In the genomic region with DNA sequence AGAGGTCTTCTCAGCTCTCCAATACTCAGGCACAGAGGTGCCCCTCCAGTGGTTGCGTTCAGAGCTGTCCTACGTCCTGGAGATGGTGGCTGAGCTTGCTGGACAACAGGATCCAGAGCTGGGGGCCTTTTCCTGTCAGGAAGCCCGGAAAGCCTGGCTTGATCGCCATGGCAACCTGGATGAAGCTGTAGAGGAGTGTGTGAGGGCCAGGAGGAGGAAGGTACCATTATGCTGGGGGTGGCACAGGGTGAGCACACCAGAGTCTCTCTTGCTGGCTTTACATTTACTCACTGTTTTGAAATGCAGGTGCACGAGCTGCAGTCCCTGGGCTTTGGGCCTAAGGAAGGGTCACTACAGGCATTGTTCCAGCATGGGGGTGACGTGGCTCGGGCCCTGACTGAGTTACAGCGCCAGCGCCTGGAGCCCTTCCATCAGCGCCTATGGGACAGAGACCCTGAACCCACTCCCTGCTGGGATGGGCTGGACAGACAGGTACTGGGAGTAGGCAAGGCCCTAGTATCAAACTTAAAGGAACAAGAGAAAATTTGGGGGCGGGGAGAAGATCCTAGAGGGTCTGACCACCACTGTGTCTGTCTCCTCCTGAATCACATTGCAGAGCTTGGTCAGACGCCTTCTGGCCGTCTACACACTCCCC, we compare ENCODE assay signal across 18 mouse cellular contexts. TPM values are rescaled to one million over a fixed set of nuclear protein-coding genes. Genes with fewer than 3 reads are reported as not detected.
A peak's percentile ranks its signal among the peaks of the same experiment; 100 is the strongest.
DNase-seq lines count a peak whose midpoint lies in the region; ATAC-seq and TF ChIP-seq lines count a peak whose summit lies in the region.
"Had no signal": no experiment of that assay in that cellular context is flagged by ENCODE, and none has a peak within 500 bp of the region (broad histone marks: within the 10 kb centered on the region; RNA-seq: fewer than 3 reads in every experiment).

No protein-coding gene starts in this region.

- intact Hi-C loops in heart, postnatal 36 days (cut with DNase I): no loop called here

- H3K4me2 ChIP-seq in midbrain, postnatal 0 days (ENCODE audit: low read depth, low read length, poor library complexity, severe bottlenecking): no peak overlapping the region
- H3K4me2 ChIP-seq in midbrain, embryonic 15.5 days: no peak overlapping the region
- H3K4me2 ChIP-seq: hindbrain, embryonic 14.5 days; kidney, embryonic 15.5 days; neural tube, embryonic 12.5 days; stomach, embryonic 15.5 days had no signal

- DNase-seq in heart, embryonic 10.5 days (ENCODE audit: low spot score): peak; percentile 74
- no peak for DNase-seq in heart, postnatal 36 days
- peak; percentile 28 to 57 for DNase-seq in kidney, postnatal 25 days
- no peak for DNase-seq in kidney, adult 8-10 months
- DNase-seq in midbrain, postnatal 0 days (ENCODE audit: low spot score): peak; percentile 55
- peak; percentile 28 to 29 for DNase-seq in layer of hippocampus, postnatal 36 days
- DNase-seq: cerebellum, adult 18-20 months; gastrocnemius, postnatal 14 days; lung, adult 18-20 months; spleen, adult 18-20 months; thymus, postnatal 14 days had no signal

- H3K27ac ChIP-seq in heart, embryonic 10.5 days: no peak overlapping the region
- H3K27ac ChIP-seq in midbrain, postnatal 0 days (ENCODE audit: low read depth, low read length): no peak overlapping the region
- H3K27ac ChIP-seq in midbrain, embryonic 15.5 days: no peak overlapping the region
- H3K27ac ChIP-seq: hindbrain, embryonic 14.5 days; kidney, embryonic 15.5 days; macrophage; neural tube, embryonic 12.5 days; stomach, embryonic 15.5 days had no signal

- ATAC-seq in midbrain, postnatal 0 days (ENCODE audit: low FRiP score): no peak
- no peak for ATAC-seq in midbrain, embryonic 15.5 days (replicated peaks)

- no peaks in the 10 kb centered on the region for H3K9me3 ChIP-seq in heart, embryonic 10.5 days
- H3K9me3 ChIP-seq in midbrain, postnatal 0 days (ENCODE audit: low read length): no peaks in the 10 kb centered on the region
- H3K9me3 ChIP-seq in midbrain, embryonic 15.5 days: no peaks in the 10 kb centered on the region
- H3K9me3 ChIP-seq: G1E; kidney, embryonic 15.5 days; neural tube, embryonic 12.5 days; stomach, embryonic 15.5 days had no signal

- 0 out of 2 replicates have a peak overlapping the region, but pooled peaks have one; percentile 1 for H3K4me3 ChIP-seq in heart, embryonic 10.5 days
- no peak overlapping the region for H3K4me3 ChIP-seq in midbrain, postnatal 0 days (ENCODE audit: low read depth, low read length)
- H3K4me3 ChIP-seq in midbrain, embryonic 15.5 days: no peak overlapping the region
- H3K4me3 ChIP-seq: kidney, embryonic 15.5 days; neural tube, embryonic 12.5 days; stomach, embryonic 15.5 days had no signal

- TF ChIP-seq CTCF in midbrain, postnatal 0 days (IDR thresholded peaks at IDR 0.05): no peak

- peaks cover 71% of the 10 kb centered on the region for H3K36me3 ChIP-seq in heart, embryonic 10.5 days
- peaks cover 58% of the 10 kb centered on the region for H3K36me3 ChIP-seq in midbrain, postnatal 0 days (ENCODE audit: insufficient read depth, low read length)
- H3K36me3 ChIP-seq in midbrain, embryonic 15.5 days (replicated peaks): peaks cover 54% of the 10 kb centered on the region

- H3K27me3 ChIP-seq in heart, embryonic 10.5 days (ENCODE audit: insufficient read depth, poor library complexity, severe bottlenecking): no peaks in the 10 kb centered on the region
- H3K27me3 ChIP-seq in midbrain, postnatal 0 days (ENCODE audit: insufficient read depth, low read length): no peaks in the 10 kb centered on the region
- no peaks in the 10 kb centered on the region for H3K27me3 ChIP-seq in midbrain, embryonic 15.5 days (replicated peaks)
- H3K27me3 ChIP-seq: kidney, embryonic 15.5 days; neural tube, embryonic 12.5 days; stomach, embryonic 15.5 days had no signal

- 80% methylated on average over 13 of the region's 13 CpGs for WGBS in heart, embryonic 10.5 days
- 64% methylated on average over 13 of the region's 13 CpGs for WGBS in midbrain, postnatal 0 days
- WGBS in midbrain, embryonic 15.5 days: 72% methylated on average over 13 of the region's 13 CpGs

- peaks cover 24% of the 10 kb centered on the region for H3K4me1 ChIP-seq in heart, embryonic 10.5 days
- H3K4me1 ChIP-seq in midbrain, postnatal 0 days (ENCODE audit: insufficient read depth, low read length): peaks cover 9% of the 10 kb centered on the region; the same call in 1 of the 2 replicates
- H3K4me1 ChIP-seq in midbrain, embryonic 15.5 days: peaks cover 24% of the 10 kb centered on the region

- H3K9ac ChIP-seq in midbrain, postnatal 0 days (replicated peaks; ENCODE audit: low read length, poor library complexity, severe bottlenecking): no peak overlapping the region
- no peak overlapping the region for H3K9ac ChIP-seq in midbrain, embryonic 15.5 days
- H3K9ac ChIP-seq: hindbrain, embryonic 14.5 days; kidney, embryonic 15.5 days; neural tube, embryonic 12.5 days; stomach, embryonic 15.5 days had no signal

RNA-seq across cellular contexts. Expression of a gene that starts 4.7 kb away (rescaled TPM):
- polyA plus RNA-seq in heart, embryonic 10.5 days (2016; fragmentation: Nextera tagmentation; extraction: Ambion mirVana): 14.4 and 21.9 TPM in 2 replicates
- total RNA-seq in heart, postnatal 36 days (2021): 10 to 100 TPM; 29.1 to 35.0 TPM
- 19.8 and 26.7 TPM in 2 replicates for total RNA-seq in midbrain, postnatal 0 days (2014; rRNA removed)
- 20.4 and 23.0 TPM in 2 replicates for polyA plus RNA-seq in midbrain, postnatal 0 days (2015; fragmentation: Nextera tagmentation; extraction: Ambion mirVana)
- 23.0 and 24.2 TPM in 2 replicates for polyA plus RNA-seq in midbrain, embryonic 15.5 days (2015; fragmentation: Nextera tagmentation; extraction: Ambion mirVana)
- total RNA-seq in layer of hippocampus, postnatal 36 days (2021): 10 to 100 TPM; 29.5 to 41.0 TPM

RNA-seq across cellular contexts. Expression of a gene that starts 5.2 kb away (rescaled TPM):
- 188 and 205 TPM in 2 replicates for polyA plus RNA-seq in heart, embryonic 10.5 days (2016; fragmentation: Nextera tagmentation; extraction: Ambion mirVana)
- total RNA-seq in heart, postnatal 36 days (2021): 100 to 1,000 TPM; 103 to 107 TPM
- 62.8 and 69.6 TPM in 2 replicates for total RNA-seq in midbrain, postnatal 0 days (2014; rRNA removed)
- 157 and 184 TPM in 2 replicates for polyA plus RNA-seq in midbrain, postnatal 0 days (2015; fragmentation: Nextera tagmentation; extraction: Ambion mirVana)
- 150 and 184 TPM in 2 replicates for polyA plus RNA-seq in midbrain, embryonic 15.5 days (2015; fragmentation: Nextera tagmentation; extraction: Ambion mirVana)
- 10 to 100 TPM; 43.2 to 44.6 TPM for total RNA-seq in layer of hippocampus, postnatal 36 days (2021)

RNA-seq across cellular contexts. Expression of a gene that starts 7.2 kb away (rescaled TPM):
- 5.9 and 7.4 TPM in 2 replicates for polyA plus RNA-seq in heart, embryonic 10.5 days (2016; fragmentation: Nextera tagmentation; extraction: Ambion mirVana)
- total RNA-seq in heart, postnatal 36 days (2021): 10 to 100 TPM; 10.6 to 17.7 TPM
- 17.1 and 18.2 TPM in 2 replicates for total RNA-seq in midbrain, postnatal 0 days (2014; rRNA removed)
- polyA plus RNA-seq in midbrain, postnatal 0 days (2015; fragmentation: Nextera tagmentation; extraction: Ambion mirVana): 7.4 and 8.3 TPM in 2 replicates
- polyA plus RNA-seq in midbrain, embryonic 15.5 days (2015; fragmentation: Nextera tagmentation; extraction: Ambion mirVana): 10.0 and 13.5 TPM in 2 replicates
- 10 to 100 TPM; 13.9 to 16.2 TPM for total RNA-seq in layer of hippocampus, postnatal 36 days (2021)

RNA-seq across cellular contexts. Expression of a gene that starts 11.1 kb away (rescaled TPM):
- polyA plus RNA-seq in heart, embryonic 10.5 days (2016; fragmentation: Nextera tagmentation; extraction: Ambion mirVana): 17.1 and 22.1 TPM in 2 replicates
- total RNA-seq in heart, postnatal 36 days (2021): 10 to 100 TPM; 59.7 to 63.2 TPM
- 36.3 and 38.9 TPM in 2 replicates for total RNA-seq in midbrain, postnatal 0 days (2014; rRNA removed)
- 74.3 and 78.8 TPM in 2 replicates for polyA plus RNA-seq in midbrain, postnatal 0 days (2015; fragmentation: Nextera tagmentation; extraction: Ambion mirVana)
- 29.3 and 32.9 TPM in 2 replicates for polyA plus RNA-seq in midbrain, embryonic 15.5 days (2015; fragmentation: Nextera tagmentation; extraction: Ambion mirVana)
- total RNA-seq in layer of hippocampus, postnatal 36 days (2021): 10 to 100 TPM; 46.1 to 50.7 TPM

RNA-seq across cellular contexts. Expression of a gene that starts 18.2 kb away (rescaled TPM):
- 173 and 196 TPM in 2 replicates for polyA plus RNA-seq in heart, embryonic 10.5 days (2016; fragmentation: Nextera tagmentation; extraction: Ambion mirVana)
- total RNA-seq in heart, postnatal 36 days (2021): 100 to 1,000 TPM; 250 to 298 TPM
- total RNA-seq in midbrain, postnatal 0 days (2014; rRNA removed): 119 and 147 TPM in 2 replicates
- 268 and 288 TPM in 2 replicates for polyA plus RNA-seq in midbrain, postnatal 0 days (2015; fragmentation: Nextera tagmentation; extraction: Ambion mirVana)
- 215 and 217 TPM in 2 replicates for polyA plus RNA-seq in midbrain, embryonic 15.5 days (2015; fragmentation: Nextera tagmentation; extraction: Ambion mirVana)
- total RNA-seq in layer of hippocampus, postnatal 36 days (2021): 10 to 100 TPM; 50.3 to 50.4 TPM

Comparison
In these comparisons a context has a peak if more than half of its experiments do, and no peak if none do; other contexts are left out.
1. DNase-seq: peak in heart, embryonic 10.5 days (single experiment), kidney, postnatal 25 days (2 of 2), midbrain, postnatal 0 days (single experiment) and layer of hippocampus, postnatal 36 days (2 of 2); none in heart, postnatal 36 days (0 of 2) and kidney, adult 8-10 months (0 of 2).